Mouse (Mus musculus): ENCODE measurements around the gene Slc25a14.

- TF ChIP-seq CTCF (IDR thresholded peaks at IDR 0.05; ENCODE audit: borderline replicate concordance, insufficient read depth, low read length) (no peak), POLR2A (IDR thresholded peaks at IDR 0.05; ENCODE audit: low read depth, low read length) (no peak)
Observed at GRCm38 (mm10) chrX:48596053-48596452, 27.2 kb upstream of the Slc25a14 start.

Measured in embryonic fibroblast, embryonic 13.5 days (primary cell).